Mouse (Mus musculus): ENCODE measurements around the gene Kcnj6.

Kcnj6 gene

GRCm38 (mm10) chr16:94720476-94721153, 276.9 kb downstream of the Kcnj6 start:
- no peak for DNase-seq (ENCODE audit: low spot score in 2 of 2)

DNA sequence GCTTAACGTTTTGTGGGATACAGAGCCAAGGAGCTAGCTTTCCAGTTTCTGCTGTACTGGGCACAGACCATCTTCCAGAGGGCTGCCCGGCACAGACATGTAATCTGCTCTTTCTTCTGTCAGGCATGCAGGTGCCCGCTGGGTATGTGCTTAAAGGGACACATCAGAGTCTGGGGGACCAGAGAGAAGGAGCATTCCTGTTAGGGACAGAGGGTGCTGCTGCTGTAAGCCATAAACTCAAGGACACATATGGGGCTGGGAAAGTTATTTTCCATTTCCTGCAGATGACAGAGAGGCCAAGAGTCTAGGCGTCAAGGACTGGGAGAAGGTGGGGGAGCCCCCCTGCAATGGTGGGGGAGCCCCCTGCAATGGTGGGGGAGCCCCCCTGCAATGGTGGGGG, 278.0 kb downstream of the Kcnj6 start:
- no peak for DNase-seq (ENCODE audit: low spot score in 2 of 2)

DNA sequence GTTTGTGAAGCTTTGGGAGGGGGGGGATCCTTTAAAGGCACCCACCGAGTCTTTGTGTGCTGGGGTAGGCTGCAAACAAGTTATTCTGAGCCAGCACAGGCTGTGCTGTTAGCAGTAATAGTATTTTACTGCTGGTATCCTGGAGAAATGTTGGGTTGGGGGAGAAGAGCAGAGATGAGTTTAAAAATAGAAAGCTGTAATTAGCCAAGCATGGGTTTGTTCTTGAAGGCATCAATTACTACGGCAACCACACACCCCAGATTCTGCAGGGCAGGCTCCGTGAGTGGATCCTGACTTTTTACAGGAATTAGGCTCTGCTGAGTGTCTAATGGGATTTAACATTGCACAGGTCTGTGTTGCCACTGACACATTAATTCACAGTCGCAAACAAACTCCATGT, 278.6 kb downstream of the Kcnj6 start:
- DNase-seq (ENCODE audit: low spot score in 2 of 2) = peak in 1 of 2 experiments; percentile 42

DNA sequence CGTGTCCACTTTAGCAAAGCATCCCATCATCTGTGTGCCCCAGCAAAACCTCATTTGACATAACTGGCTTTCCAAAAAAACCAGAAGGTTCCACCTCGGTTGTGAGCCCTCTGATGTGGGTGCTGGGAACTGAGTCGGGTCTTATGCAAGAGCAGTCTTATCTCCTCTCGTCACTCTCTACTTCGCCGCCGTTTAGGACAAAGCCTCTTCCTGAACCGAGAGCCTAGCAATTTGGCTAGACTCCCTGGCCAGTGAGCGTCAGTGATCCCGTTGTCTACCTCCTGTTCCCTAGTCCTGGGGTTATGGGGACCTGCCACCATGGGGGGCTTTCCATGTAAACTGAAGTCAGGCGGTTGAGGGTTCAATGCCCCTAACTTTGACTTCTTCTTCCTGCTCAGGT, 280.4 kb downstream of the Kcnj6 start:
- DNase-seq (ENCODE audit: low spot score in 2 of 2) = no peak

- no peak for DNase-seq (ENCODE audit: low spot score in 2 of 2)
Observed at GRCm38 (mm10) chr16:94714483-94714882, 283.0 kb downstream of the Kcnj6 start.

- DNase-seq (ENCODE audit: low spot score in 2 of 2) = peak; percentile 35 to 81
Observed at GRCm38 (mm10) chr16:94713480-94714094, 283.9 kb downstream of the Kcnj6 start.

DNA sequence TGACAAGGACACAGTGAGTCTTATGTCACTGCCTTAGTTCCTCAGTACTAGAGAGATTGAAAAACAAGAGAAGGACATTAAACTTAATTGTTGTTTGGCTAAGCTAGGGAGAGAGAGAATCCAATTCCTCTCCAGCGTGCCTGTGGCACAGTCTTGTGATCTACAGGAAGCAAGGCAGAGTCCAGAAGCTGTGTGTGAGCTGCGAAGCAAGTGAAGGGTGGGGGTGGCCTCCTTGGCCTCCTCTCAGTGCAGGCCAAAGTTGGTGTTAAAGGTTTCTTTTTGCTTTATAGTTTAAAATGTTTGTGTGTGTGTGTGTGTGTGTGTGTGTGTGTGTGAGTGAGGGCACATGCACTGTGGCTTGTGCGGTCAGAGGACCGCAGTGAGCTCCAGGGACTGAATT, 295.5 kb downstream of the Kcnj6 start:
- no peak for DNase-seq (ENCODE audit: low spot score in 2 of 2)

DNA sequence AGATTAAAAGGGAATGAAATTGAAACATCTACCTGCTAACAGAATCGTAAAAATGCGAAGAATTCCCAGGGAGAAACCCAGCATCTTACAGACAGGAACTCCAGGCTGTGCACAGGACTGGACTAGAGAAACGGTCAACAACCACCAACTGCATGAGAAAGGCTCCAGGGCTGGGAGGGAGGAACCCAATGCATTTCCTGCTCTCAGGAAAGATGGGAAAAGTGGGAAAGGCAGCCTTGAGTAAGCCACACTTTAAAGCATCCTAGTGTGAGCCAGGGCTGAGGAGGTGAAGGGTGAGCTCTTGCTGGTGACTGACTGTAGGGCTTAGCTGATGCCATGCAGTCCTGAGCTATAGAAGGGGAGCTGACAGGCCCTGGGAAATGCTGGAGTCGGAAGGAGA, 296.4 kb downstream of the Kcnj6 start:
- no peak for DNase-seq (ENCODE audit: low spot score in 2 of 2)
